Mouse (Mus musculus): ENCODE results near the gene Slc8a3. TPM values are rescaled to one million over a fixed set of nuclear protein-coding genes. Genes with fewer than 3 reads are reported as not detected.
"Not testable (repeated sequence)": the region's sequence is repeated elsewhere in the genome, so short reads cannot be mapped to it uniquely, and the experiment has no call there.

Gene Slc8a3
- 27.9 and 38.7 TPM in 2 replicates for total RNA-seq (2014; rRNA removed)
- polyA plus RNA-seq (2015; fragmentation: Nextera tagmentation; extraction: Ambion mirVana) = 5.7 and 10.5 TPM in 2 replicates

DNA sequence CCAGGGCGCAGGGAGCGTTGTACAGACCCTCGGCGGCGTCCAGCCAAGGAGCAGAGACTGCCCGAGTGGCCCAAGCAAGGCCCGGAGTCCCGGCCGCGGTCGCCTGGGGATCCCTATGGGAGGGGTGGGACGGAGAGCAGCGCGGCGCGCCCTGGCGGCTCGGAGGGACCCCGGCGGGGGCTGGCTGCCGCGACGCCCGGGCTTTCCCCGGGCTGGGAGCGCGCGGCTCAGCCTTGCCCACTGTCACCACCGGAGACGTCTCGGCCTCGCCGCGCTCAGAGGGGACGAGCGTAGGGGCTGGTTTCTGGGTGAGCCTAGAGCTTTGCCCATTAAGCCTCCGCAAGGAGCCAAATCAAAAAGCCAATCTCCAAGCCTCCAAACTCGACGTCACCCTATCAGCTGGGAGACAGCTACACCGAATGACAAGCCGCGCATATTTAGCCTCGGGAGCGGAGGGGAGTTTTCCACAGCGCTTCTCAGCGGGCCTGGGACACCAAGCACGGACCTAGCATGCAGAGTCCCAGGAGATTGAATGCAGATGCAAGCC lies at the start of gene Slc8a3:
Gene Slc8a3, minus strand, starts transcription at position 306 of the 547 bp plus-strand sequence.
- ATAC-seq (peak; percentile 84), DNase-seq (peak; percentile 85)
- H3K27ac ChIP-seq (ENCODE audit: low read depth, low read length) = peak within 1 kb of the TSS; percentile 82
- H3K9ac ChIP-seq = peak within 1 kb of the TSS; percentile 75
- 3% methylated on average over 47 of the region's 47 CpGs for WGBS
- no peaks in the 10 kb centered on the region for H3K36me3 ChIP-seq (ENCODE audit: insufficient read depth)
- TF ChIP-seq CTCF (IDR thresholded peaks at IDR 0.05; ENCODE audit: low read depth) = no peak
- H3K4me2 ChIP-seq (ENCODE audit: low read depth) = peak within 1 kb of the TSS; percentile 90
- 0 out of 2 replicates have a peak, but pooled peaks cover 4% of the 10 kb centered on the region for H3K27me3 ChIP-seq (ENCODE audit: insufficient read depth, low read length)
- no peaks in the 10 kb centered on the region for H3K4me1 ChIP-seq (ENCODE audit: insufficient read depth)
- H3K4me3 ChIP-seq (ENCODE audit: low read depth, low read length) = peak within 1 kb of the TSS; percentile 64
- no peaks in the 10 kb centered on the region for H3K9me3 ChIP-seq (ENCODE audit: low read length)

DNA sequence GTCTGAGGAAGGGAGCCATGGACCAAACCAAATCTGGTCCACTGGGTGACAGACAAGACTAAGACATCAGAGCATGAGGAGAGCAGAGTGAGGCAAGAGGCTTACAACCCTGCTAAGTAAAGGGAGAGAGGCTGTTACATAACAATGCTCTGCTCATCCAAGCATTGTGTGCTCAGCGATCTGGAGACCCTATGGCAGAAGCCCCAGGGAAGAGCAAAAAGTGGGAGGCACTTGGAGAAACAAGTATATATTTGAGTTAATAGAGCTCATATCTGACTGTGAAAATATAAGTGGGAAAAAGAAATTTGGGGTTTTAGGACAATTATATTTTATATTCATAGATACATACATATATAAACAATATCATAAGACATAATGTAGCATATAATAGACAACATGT lies 46.4 kb upstream of the Slc8a3 start, which contains the start of gene Gm4787:
Gene Gm4787, minus strand, starts transcription at position 101 of the 400 bp plus-strand sequence.
- WGBS = 79% methylated on average over 1 of the region's 1 CpGs
- H3K9me3 ChIP-seq (ENCODE audit: low read length); H3K4me1 ChIP-seq (ENCODE audit: insufficient read depth); H3K36me3 ChIP-seq (ENCODE audit: insufficient read depth); H3K4me2 ChIP-seq (ENCODE audit: low read depth); H3K27ac ChIP-seq (ENCODE audit: low read depth, low read length); ATAC-seq; H3K9ac ChIP-seq; H3K27me3 ChIP-seq (ENCODE audit: insufficient read depth, low read length); H3K4me3 ChIP-seq (ENCODE audit: low read depth, low read length); DNase-seq: not testable (repeated sequence)

DNA sequence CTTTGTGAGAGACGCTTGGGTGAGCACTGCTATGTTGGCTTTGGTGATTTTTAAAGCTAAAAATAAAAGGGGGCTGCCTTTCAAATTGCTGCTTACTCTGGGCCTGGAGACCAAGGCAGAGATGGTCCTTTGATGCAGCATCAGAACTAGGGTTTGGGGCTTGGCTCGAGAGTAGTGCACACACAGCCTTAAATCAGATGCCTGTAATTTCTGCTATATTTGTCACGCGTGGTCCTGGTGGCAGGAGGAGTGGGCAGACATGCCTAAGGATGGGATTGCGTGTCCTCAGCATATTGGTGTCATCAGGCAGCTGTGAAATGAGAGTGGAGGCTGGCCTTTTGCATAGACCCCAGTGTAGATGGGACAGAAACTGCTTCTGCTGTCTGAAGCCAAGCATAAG lies 861 bp upstream of the Slc8a3 start:
- Histone ChIP-seq H3K4me1 (ENCODE audit: insufficient read depth) (no peaks in the 10 kb centered on the region), H3K4me2 (ENCODE audit: low read depth) (peak overlapping the region; percentile 90), H3K9me3 (ENCODE audit: low read length) (no peaks in the 10 kb centered on the region), H3K4me3 (ENCODE audit: low read depth, low read length) (peak overlapping the region; percentile 64), H3K36me3 (ENCODE audit: insufficient read depth) (no peaks in the 10 kb centered on the region), H3K27ac (ENCODE audit: low read depth, low read length) (no peak overlapping the region), H3K27me3 (ENCODE audit: insufficient read depth, low read length) (0 out of 2 replicates have a peak, but pooled peaks cover 4% of the 10 kb centered on the region), H3K9ac (peak overlapping the region; percentile 75; the same call in 1 of the 2 replicates)
- no peak for ATAC-seq
- DNase-seq = no peak
- WGBS = 67% methylated on average over 5 of the region's 5 CpGs
- TF ChIP-seq CTCF (IDR thresholded peaks at IDR 0.05; ENCODE audit: low read depth) = no peak

DNA sequence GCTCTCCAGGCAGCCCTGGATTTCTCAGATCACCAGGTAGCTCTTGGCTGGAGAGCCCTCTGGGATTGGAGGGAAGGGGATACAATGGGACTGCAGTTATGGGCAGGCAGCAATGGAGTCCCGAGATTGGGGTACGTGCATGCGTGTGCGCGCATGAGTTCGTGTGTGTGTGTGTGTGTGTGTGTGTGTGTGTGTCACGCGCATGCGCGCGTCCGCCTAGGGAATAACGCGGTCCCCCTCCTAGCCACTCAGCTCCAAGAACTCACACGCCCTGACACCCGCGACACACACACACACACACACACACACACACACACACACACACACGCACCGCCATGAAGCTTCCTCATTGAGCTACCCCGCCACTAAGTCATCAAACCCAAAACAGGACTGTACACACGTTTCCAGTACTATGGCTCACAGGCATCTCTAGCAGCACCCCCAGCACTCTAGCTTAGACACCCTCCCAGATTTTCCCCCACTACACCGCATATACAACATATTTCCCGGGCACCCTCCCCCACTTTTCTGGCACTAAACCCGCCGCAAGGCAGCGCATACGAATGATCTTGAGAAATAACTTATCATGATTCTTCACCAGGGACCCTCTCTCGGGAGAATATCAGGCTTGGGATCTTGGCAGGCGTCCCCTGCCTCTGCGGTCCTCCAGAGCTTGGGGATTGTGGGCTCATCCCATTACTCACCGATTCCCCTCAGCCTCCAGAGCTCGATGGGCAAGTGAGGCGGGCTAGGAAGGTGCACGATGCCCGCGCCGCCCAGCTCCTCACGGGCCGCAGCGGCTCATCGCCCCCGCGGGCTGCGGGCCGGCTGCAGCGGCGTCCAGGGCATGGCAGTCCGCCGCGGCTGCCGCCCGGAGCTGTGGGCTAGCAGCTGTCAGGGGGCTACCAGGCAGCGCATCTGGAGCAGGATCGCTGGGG lies 774 bp downstream of the Slc8a3 start:
- H3K4me3 ChIP-seq (ENCODE audit: low read depth, low read length) = peak overlapping the region; percentile 64
- peak overlapping the region; percentile 82 for H3K27ac ChIP-seq (ENCODE audit: low read depth, low read length)
- H3K4me1 ChIP-seq (ENCODE audit: insufficient read depth) = no peaks in the 10 kb centered on the region
- H3K4me2 ChIP-seq (ENCODE audit: low read depth) = peak overlapping the region; percentile 90
- WGBS = 2% methylated on average over 54 of the region's 54 CpGs
- DNase-seq = peak; percentile 91
- H3K27me3 ChIP-seq (ENCODE audit: insufficient read depth, low read length) = 0 out of 2 replicates have a peak, but pooled peaks cover 4% of the 10 kb centered on the region
- peak; percentile 78 for ATAC-seq
- no peaks in the 10 kb centered on the region for H3K9me3 ChIP-seq (ENCODE audit: low read length)
- no peak for TF ChIP-seq CTCF (IDR thresholded peaks at IDR 0.05; ENCODE audit: low read depth)
- no peaks in the 10 kb centered on the region for H3K36me3 ChIP-seq (ENCODE audit: insufficient read depth)
- peak overlapping the region; percentile 75 for H3K9ac ChIP-seq

DNA sequence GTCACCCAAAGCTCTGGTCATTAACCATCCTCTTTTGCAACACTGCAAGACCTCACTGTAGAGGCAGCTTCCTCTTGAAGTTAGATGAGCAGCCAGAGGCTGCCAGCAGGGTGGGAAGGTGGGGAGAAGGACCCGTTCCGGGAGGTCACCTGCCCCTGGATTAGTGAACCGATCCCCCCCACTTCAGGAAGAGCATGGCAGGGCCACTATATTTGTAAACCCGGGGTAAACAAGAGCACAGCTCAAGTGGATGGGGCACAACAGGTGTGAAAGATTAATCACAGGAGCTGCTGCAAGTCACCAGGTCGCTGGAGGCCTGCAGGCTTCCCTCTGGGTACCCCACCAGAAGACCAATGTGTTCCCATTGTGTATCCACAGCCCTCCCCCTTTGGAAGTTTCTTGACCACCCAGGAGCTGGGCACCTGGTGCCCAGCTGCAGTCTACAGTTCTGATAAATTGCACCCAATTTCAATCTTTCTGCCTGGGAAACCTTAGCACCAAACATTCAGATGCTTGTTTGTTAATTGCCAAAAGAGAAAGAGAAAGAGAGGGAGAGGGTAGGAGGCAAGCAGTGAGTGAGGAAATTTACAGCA lies 1.8 kb downstream of the Slc8a3 start:
- Histone ChIP-seq H3K9me3 (ENCODE audit: low read length) (no peaks in the 10 kb centered on the region), H3K4me1 (ENCODE audit: insufficient read depth) (no peaks in the 10 kb centered on the region), H3K4me3 (ENCODE audit: low read depth, low read length) (peak overlapping the region; percentile 64), H3K27me3 (ENCODE audit: insufficient read depth, low read length) (0 out of 2 replicates have a peak, but pooled peaks cover 4% of the 10 kb centered on the region), H3K4me2 (ENCODE audit: low read depth) (peak overlapping the region; percentile 90), H3K9ac (peak overlapping the region; percentile 47), H3K27ac (ENCODE audit: low read depth, low read length) (peak overlapping the region; percentile 15; the same call in 1 of the 2 replicates), H3K36me3 (ENCODE audit: insufficient read depth) (no peaks in the 10 kb centered on the region)
- DNase-seq (no peak), ATAC-seq (no peak)
- WGBS = 39% methylated on average over 5 of the region's 5 CpGs
- TF ChIP-seq CTCF (IDR thresholded peaks at IDR 0.05; ENCODE audit: low read depth) = no peak

DNA sequence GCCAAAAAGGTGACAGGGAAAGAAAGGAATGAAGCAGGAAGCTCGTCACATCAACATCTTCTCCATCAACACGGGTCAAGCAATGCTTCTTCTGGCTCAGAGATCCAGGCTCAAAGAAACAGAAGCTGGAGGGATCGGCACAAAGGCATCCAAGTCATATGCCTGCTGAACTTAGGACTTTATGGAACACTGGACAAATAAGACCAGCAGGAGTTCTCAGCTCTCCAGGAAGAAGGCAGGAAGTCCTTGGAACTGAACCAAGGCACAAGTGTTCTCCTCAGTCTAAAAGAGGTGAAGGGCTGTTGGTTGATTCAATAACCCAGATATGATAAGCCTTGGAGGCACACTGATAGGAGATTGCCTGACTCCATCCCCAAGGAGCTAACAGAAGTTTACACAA lies 8.0 kb downstream of the Slc8a3 start:
- H3K9me3 ChIP-seq (ENCODE audit: low read length) = no peaks in the 10 kb centered on the region
- 72% methylated on average over 3 of the region's 3 CpGs for WGBS
- TF ChIP-seq CTCF (IDR thresholded peaks at IDR 0.05; ENCODE audit: low read depth) = no peak
- H3K9ac ChIP-seq = no peak overlapping the region
- H3K27ac ChIP-seq (ENCODE audit: low read depth, low read length) = no peak overlapping the region
- H3K4me3 ChIP-seq (ENCODE audit: low read depth, low read length) = no peak overlapping the region
- H3K36me3 ChIP-seq (ENCODE audit: insufficient read depth) = no peaks in the 10 kb centered on the region
- no peak for DNase-seq
- no peaks in the 10 kb centered on the region for H3K4me1 ChIP-seq (ENCODE audit: insufficient read depth)
- no peak for ATAC-seq
- H3K27me3 ChIP-seq (ENCODE audit: insufficient read depth, low read length) = no peaks in the 10 kb centered on the region
- no peak overlapping the region for H3K4me2 ChIP-seq (ENCODE audit: low read depth)

All from forebrain, postnatal 0 days (tissue).